Mouse (Mus musculus): ENCODE data around the gene Mxi1. TPM values are rescaled to one million over a fixed set of nuclear protein-coding genes. Genes with fewer than 3 reads are reported as not detected.

The Mxi1 gene
- polyA plus RNA-seq, 1 experiment from 2014 or later = 29.3 TPM

DNA sequence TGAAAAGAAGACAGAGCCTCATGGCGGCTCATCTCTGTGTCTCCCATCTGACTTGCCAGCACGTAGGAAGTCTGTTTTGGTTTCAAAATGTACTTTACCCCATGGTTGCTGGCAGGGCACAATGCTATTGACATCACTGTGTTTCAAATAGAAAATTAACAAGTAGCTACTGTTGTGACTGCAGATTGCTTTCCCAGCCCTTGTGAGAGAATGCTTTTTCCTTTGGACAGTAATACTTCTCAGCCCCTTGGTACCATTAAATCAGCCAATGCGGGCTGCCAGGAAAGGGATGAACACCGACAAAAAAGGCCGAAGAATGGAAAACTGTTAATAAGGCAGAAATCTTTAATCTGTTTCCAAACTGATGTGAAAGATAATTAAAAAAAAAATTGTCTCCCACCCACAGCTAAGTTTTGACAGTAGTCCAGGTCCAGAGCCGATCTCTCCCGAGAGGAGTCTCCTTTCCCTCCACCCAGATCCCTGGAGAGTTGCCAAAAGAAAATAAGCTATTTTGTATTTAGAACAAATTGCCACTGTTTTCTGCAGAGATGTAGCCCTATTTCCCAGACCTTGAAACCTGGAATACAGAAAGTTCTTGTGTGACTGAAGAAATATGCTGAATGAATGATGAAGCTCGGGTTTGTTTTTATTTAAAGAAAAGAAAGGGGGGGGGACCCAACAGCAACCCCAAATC lies 50.1 kb downstream of the Mxi1 start:
- Histone ChIP-seq H3K4me3 (ENCODE audit: low read depth, low read length) (no peak overlapping the region), H3K4me1 (ENCODE audit: control insufficient read depth, insufficient read depth, low read length) (peaks cover 21% of the 10 kb centered on the region), H3K9me3 (ENCODE audit: control insufficient read depth, low read depth, low read length) (no peaks in the 10 kb centered on the region), H3K27me3 (ENCODE audit: control insufficient read depth, insufficient read depth, low read length) (no peaks in the 10 kb centered on the region), H3K27ac (ENCODE audit: low read length) (no peak overlapping the region), H3K4me2 (replicated peaks; ENCODE audit: low read depth, low read length) (peak overlapping the region; percentile 27; the same call in 1 of the 2 replicates), H3K9ac (replicated peaks; ENCODE audit: low read depth, low read length) (no peak overlapping the region), H3K36me3 (ENCODE audit: control insufficient read depth, insufficient read depth, low read length) (no peaks in the 10 kb centered on the region)
- 59% methylated on average over 8 of the region's 8 CpGs for WGBS
- no peak for ATAC-seq (ENCODE audit: insufficient number of reproducible peaks, insufficient read depth, low FRiP score, low read depth)

- no peaks in the 10 kb centered on the region for H3K9me3 ChIP-seq (ENCODE audit: control insufficient read depth, low read depth, low read length)
- H3K27me3 ChIP-seq (ENCODE audit: control insufficient read depth, insufficient read depth, low read length) = no peaks in the 10 kb centered on the region
- no peaks in the 10 kb centered on the region for H3K36me3 ChIP-seq (ENCODE audit: control insufficient read depth, insufficient read depth, low read length)
- H3K9ac ChIP-seq (replicated peaks; ENCODE audit: low read depth, low read length) = no peak overlapping the region
- H3K4me3 ChIP-seq (ENCODE audit: low read depth, low read length) = no peak overlapping the region
- ATAC-seq (ENCODE audit: insufficient number of reproducible peaks, insufficient read depth, low FRiP score, low read depth) = no peak
- no peak overlapping the region for H3K27ac ChIP-seq (ENCODE audit: low read length)
- H3K4me2 ChIP-seq (replicated peaks; ENCODE audit: low read depth, low read length) = no peak overlapping the region
- WGBS = 50% methylated on average over 2 of the region's 2 CpGs
- H3K4me1 ChIP-seq (ENCODE audit: control insufficient read depth, insufficient read depth, low read length) = peaks cover 32% of the 10 kb centered on the region
Observed at GRCm38 (mm10) chr19:53362967-53363366, 52.6 kb downstream of the Mxi1 start.

DNA sequence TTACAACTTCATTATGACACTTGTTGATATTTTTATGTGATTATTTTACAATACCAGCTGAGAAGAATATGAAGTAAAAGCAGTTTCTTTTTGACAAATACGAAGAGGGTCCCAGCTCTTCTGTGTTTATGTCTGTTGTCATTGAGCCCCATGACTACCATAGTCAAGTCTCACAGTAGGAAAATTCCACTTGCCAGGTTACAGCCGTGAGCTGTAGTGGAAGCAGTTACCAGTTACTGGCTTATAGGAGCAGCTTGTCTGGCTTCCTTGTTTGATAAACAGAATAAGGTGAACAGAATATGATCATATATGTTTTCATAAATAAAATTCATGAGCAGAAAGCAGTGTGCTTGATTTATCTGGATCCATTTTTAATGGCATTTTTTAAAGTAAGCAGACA lies 54.2 kb downstream of the Mxi1 start:
- Histone ChIP-seq H3K27me3 (ENCODE audit: control insufficient read depth, insufficient read depth, low read length) (no peaks in the 10 kb centered on the region), H3K4me2 (replicated peaks; ENCODE audit: low read depth, low read length) (no peak overlapping the region), H3K36me3 (ENCODE audit: control insufficient read depth, insufficient read depth, low read length) (no peaks in the 10 kb centered on the region), H3K4me1 (ENCODE audit: control insufficient read depth, insufficient read depth, low read length) (peaks cover 30% of the 10 kb centered on the region), H3K9ac (replicated peaks; ENCODE audit: low read depth, low read length) (no peak overlapping the region), H3K9me3 (ENCODE audit: control insufficient read depth, low read depth, low read length) (no peaks in the 10 kb centered on the region), H3K4me3 (ENCODE audit: low read depth, low read length) (no peak overlapping the region), H3K27ac (ENCODE audit: low read length) (peak overlapping the region; percentile 18; the same call in 1 of the 2 replicates)
- WGBS = 33% methylated on average over 2 of the region's 2 CpGs
- ATAC-seq (ENCODE audit: insufficient number of reproducible peaks, insufficient read depth, low FRiP score, low read depth) = no peak

DNA sequence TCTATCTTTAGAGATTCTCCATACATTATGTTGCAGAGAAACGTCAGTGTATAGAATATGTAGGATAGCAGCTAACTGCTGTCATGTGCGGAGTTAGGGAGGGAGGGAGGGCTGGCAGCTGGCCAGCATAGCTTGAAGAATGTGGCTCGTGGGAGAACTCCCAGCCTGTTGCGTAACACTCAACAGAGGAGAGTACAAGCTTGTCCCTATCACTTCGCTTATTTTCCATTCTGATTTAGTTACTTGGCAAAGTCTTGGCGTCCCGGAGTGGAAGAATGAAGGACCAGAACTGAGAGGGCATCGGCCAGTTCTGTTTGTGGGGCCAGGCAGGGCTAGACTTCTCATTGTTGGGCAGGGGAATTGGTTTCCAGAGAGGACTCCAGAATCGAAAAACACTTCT lies 54.6 kb downstream of the Mxi1 start:
- no peaks in the 10 kb centered on the region for H3K9me3 ChIP-seq (ENCODE audit: control insufficient read depth, low read depth, low read length)
- ATAC-seq (ENCODE audit: insufficient number of reproducible peaks, insufficient read depth, low FRiP score, low read depth) = peak; percentile 86
- peak overlapping the region; percentile 34 for H3K4me2 ChIP-seq (replicated peaks; ENCODE audit: low read depth, low read length)
- no peak overlapping the region for H3K9ac ChIP-seq (replicated peaks; ENCODE audit: low read depth, low read length)
- H3K27ac ChIP-seq (ENCODE audit: low read length) = peak overlapping the region; percentile 81
- WGBS = 17% methylated on average over 9 of the region's 9 CpGs
- H3K36me3 ChIP-seq (ENCODE audit: control insufficient read depth, insufficient read depth, low read length) = no peaks in the 10 kb centered on the region
- H3K4me3 ChIP-seq (ENCODE audit: low read depth, low read length) = 0 out of 2 replicates have a peak overlapping the region, but pooled peaks have one; percentile 9
- no peaks in the 10 kb centered on the region for H3K27me3 ChIP-seq (ENCODE audit: control insufficient read depth, insufficient read depth, low read length)
- peaks cover 27% of the 10 kb centered on the region for H3K4me1 ChIP-seq (ENCODE audit: control insufficient read depth, insufficient read depth, low read length)

DNA sequence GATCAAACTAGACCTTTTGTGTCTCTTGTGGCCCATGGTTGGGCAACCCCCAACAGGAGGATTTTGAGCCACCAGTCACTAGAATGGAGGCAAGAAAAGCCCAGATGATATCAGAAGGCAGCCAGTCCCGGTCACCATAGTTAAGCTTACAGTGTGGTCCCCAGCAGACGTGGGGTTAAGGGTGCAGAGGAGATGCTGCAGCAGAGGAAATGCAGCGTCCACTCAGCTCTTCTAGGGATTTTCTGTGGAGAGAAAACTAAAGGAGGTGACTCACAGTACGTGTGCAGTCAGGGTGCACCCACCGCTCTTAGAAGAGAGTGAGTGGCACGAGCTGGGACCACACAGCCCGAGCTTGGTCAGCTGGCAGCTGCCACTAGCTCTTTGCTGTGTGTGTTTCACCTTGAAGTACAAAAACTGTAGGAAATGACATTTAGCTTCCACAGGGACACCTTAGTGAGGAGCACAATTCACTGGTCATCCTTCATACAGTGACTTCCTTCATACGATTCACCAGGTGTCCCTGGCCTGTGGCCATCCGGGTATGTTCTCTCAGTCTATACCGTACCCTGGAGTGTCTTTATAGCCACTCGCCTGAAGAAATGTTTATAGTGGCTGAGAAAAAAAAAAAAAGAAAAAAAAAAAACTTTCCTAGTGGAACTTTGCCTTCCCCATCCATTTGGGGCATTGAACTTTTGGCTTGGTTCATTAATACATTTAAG lies 55.9 kb downstream of the Mxi1 start:
- Histone ChIP-seq H3K4me2 (replicated peaks; ENCODE audit: low read depth, low read length) (no peak overlapping the region), H3K9ac (replicated peaks; ENCODE audit: low read depth, low read length) (no peak overlapping the region), H3K27ac (ENCODE audit: low read length) (no peak overlapping the region; the same call in 1 of the 2 replicates), H3K27me3 (ENCODE audit: control insufficient read depth, insufficient read depth, low read length) (no peaks in the 10 kb centered on the region), H3K36me3 (ENCODE audit: control insufficient read depth, insufficient read depth, low read length) (peaks cover under 1% of the 10 kb centered on the region; the same call in 1 of the 2 replicates), H3K4me3 (ENCODE audit: low read depth, low read length) (no peak overlapping the region), H3K4me1 (ENCODE audit: control insufficient read depth, insufficient read depth, low read length) (peaks cover 28% of the 10 kb centered on the region), H3K9me3 (ENCODE audit: control insufficient read depth, low read depth, low read length) (no peaks in the 10 kb centered on the region)
- ATAC-seq (ENCODE audit: insufficient number of reproducible peaks, insufficient read depth, low FRiP score, low read depth) = no peak
- 68% methylated on average over 11 of the region's 11 CpGs for WGBS

DNA sequence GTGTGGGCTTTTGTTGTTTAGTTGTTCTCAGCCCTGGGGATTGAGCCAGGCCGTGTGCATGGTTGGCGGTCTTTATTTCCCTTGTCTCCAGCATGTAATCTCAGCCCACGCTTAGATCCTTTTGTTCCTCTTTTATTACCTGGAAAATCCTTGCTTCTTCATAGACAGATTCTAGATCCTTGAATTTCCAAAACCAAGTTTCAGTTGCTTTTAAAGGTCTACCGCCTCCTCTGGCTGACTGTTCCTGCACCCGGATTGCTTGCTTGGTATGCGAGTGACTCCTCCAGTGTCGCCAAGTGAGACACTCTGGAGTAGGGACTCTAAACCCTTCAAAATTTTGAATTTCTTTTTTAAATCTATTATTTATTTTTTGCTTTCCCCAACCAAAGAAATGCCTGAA lies 56.6 kb downstream of the Mxi1 start:
- H3K4me1 ChIP-seq (ENCODE audit: control insufficient read depth, insufficient read depth, low read length) = peaks cover 33% of the 10 kb centered on the region
- H3K9ac ChIP-seq (replicated peaks; ENCODE audit: low read depth, low read length) = no peak overlapping the region
- WGBS = 89% methylated on average over 7 of the region's 7 CpGs
- no peaks in the 10 kb centered on the region for H3K27me3 ChIP-seq (ENCODE audit: control insufficient read depth, insufficient read depth, low read length)
- H3K9me3 ChIP-seq (ENCODE audit: control insufficient read depth, low read depth, low read length) = no peaks in the 10 kb centered on the region
- peaks cover 5% of the 10 kb centered on the region; the same call in 1 of the 2 replicates for H3K36me3 ChIP-seq (ENCODE audit: control insufficient read depth, insufficient read depth, low read length)
- ATAC-seq (ENCODE audit: insufficient number of reproducible peaks, insufficient read depth, low FRiP score, low read depth) = no peak
- no peak overlapping the region for H3K27ac ChIP-seq (ENCODE audit: low read length)
- no peak overlapping the region for H3K4me2 ChIP-seq (replicated peaks; ENCODE audit: low read depth, low read length)
- no peak overlapping the region for H3K4me3 ChIP-seq (ENCODE audit: low read depth, low read length)

DNA sequence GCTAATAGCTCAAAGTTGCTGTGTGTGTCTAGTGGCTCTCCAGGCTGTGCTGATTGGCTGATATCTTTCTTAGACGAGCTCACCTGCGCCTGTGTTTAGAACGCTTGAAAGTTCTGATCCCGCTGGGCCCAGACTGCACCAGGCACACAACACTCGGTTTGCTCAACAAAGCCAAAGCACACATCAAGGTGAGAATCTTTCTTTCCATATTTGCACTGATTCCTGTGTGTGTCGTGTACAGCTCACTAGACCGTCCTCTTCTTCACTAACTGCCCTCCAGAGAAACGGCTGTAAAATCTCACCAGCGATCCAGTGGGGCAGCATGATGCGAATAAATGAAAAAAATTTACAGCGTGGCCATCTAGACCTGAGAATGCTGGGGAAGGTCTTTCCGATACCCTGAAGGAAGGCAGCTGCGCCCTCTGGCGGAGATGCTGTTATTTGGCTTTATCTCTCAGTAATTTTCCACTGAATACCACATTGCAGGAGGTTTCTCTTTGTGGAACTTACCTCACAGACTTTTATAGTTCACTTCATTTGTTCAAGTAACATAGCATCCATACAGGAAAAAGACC lies 59.2 kb downstream of the Mxi1 start:
- ATAC-seq (ENCODE audit: insufficient number of reproducible peaks, insufficient read depth, low FRiP score, low read depth) = no peak
- H3K36me3 ChIP-seq (ENCODE audit: control insufficient read depth, insufficient read depth, low read length) = peaks cover 8% of the 10 kb centered on the region; the same call in 1 of the 2 replicates

DNA sequence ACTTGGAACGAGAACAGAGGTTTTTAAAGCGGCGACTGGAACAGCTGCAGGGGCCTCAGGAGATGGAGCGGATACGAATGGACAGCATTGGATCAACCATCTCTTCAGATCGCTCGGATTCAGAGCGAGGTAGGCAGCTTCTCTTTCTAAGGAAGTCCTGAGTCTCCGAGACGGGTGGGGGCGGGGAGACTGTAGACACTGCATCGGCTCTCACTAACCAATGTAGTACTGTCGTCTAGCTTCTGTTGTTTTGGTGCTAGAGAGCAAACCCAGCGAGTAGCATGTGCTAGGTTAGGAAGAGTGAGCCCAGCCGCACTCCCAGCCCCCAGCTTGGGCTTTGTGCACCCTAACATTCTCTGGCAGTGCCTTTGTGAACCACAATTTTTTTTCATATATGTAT lies 59.9 kb downstream of the Mxi1 start:
- ATAC-seq (ENCODE audit: insufficient number of reproducible peaks, insufficient read depth, low FRiP score, low read depth) = no peak
- 76% methylated on average over 15 of the region's 15 CpGs for WGBS

More for the DNA sequence above, 59.2 kb downstream of the Mxi1 start:
- H3K4me2 ChIP-seq (replicated peaks; ENCODE audit: low read depth, low read length) = no peak overlapping the region
- H3K27ac ChIP-seq (ENCODE audit: low read length) = no peak overlapping the region
- H3K27me3 ChIP-seq (ENCODE audit: control insufficient read depth, insufficient read depth, low read length) = no peaks in the 10 kb centered on the region
- peaks cover 30% of the 10 kb centered on the region for H3K4me1 ChIP-seq (ENCODE audit: control insufficient read depth, insufficient read depth, low read length)
- H3K9me3 ChIP-seq (ENCODE audit: control insufficient read depth, low read depth, low read length) = no peaks in the 10 kb centered on the region
- no peak overlapping the region for H3K9ac ChIP-seq (replicated peaks; ENCODE audit: low read depth, low read length)
- 28% methylated on average over 14 of the region's 14 CpGs for WGBS
- H3K4me3 ChIP-seq (ENCODE audit: low read depth, low read length) = no peak overlapping the region

More for the DNA sequence above, 59.9 kb downstream of the Mxi1 start:
- H3K36me3 ChIP-seq (ENCODE audit: control insufficient read depth, insufficient read depth, low read length) = peaks cover 13% of the 10 kb centered on the region
- H3K4me3 ChIP-seq (ENCODE audit: low read depth, low read length) = no peak overlapping the region
- H3K27ac ChIP-seq (ENCODE audit: low read length) = 0 out of 2 replicates have a peak overlapping the region, but pooled peaks have one; percentile 30
- H3K4me1 ChIP-seq (ENCODE audit: control insufficient read depth, insufficient read depth, low read length) = peaks cover 26% of the 10 kb centered on the region
- no peaks in the 10 kb centered on the region for H3K27me3 ChIP-seq (ENCODE audit: control insufficient read depth, insufficient read depth, low read length)
- H3K9me3 ChIP-seq (ENCODE audit: control insufficient read depth, low read depth, low read length) = no peaks in the 10 kb centered on the region
- H3K9ac ChIP-seq (replicated peaks; ENCODE audit: low read depth, low read length) = no peak overlapping the region
- no peak overlapping the region for H3K4me2 ChIP-seq (replicated peaks; ENCODE audit: low read depth, low read length)
